Mouse (Mus musculus) lung, postnatal 0 days (tissue): ENCODE results near the gene 4930544D05Rik.

Source experiments
- CTCF ChIP-seq: IDR thresholded peaks from 2 replicates; pipeline ENCODE4 v1.5.1; 2016; ENCODE audit warnings: antibody characterized with exemption, mild to moderate bottlenecking
- EP300 ChIP-seq: IDR thresholded peaks from 2 replicates; pipeline ENCODE4 v1.6.1; 2016; ENCODE audit warnings: antibody characterized with exemption, mild to moderate bottlenecking, control low read depth

- TF ChIP-seq CTCF (no peak), EP300 (no peak)
Observed at GRCm38 (mm10) chr11:70641241-70641640, 25.6 kb downstream of the 4930544D05Rik start.
